Mouse (Mus musculus): ENCODE measurements around the gene Kntc1. TPM values are rescaled to one million over a fixed set of nuclear protein-coding genes. Genes with fewer than 3 reads are reported as not detected.
"Not testable (repeated sequence)": the region's sequence is repeated elsewhere in the genome, so short reads cannot be mapped to it uniquely, and the experiment has no call there.

Gene Kntc1
- total RNA-seq (2021) = 1 to 10 TPM; 1.8 to 3.5 TPM
- long read RNA-seq = 0 reads

- peak; percentile 99 to 100 for DNase-seq (ENCODE audit: low spot score in 2 of 2)
Measured at GRCm38 (mm10) chr5:123749065-123750064, at the start of gene Kntc1, which contains the start of gene Rsrc2. Gene Kntc1, plus strand, starts transcription at chr5:123749716. Gene Rsrc2, minus strand, starts transcription at chr5:123749414.

- DNase-seq (ENCODE audit: low spot score in 2 of 2) = peak; percentile 15
Measured at GRCm38 (mm10) chr5:123700625-123701024, 48.9 kb upstream of the Kntc1 start.

DNA sequence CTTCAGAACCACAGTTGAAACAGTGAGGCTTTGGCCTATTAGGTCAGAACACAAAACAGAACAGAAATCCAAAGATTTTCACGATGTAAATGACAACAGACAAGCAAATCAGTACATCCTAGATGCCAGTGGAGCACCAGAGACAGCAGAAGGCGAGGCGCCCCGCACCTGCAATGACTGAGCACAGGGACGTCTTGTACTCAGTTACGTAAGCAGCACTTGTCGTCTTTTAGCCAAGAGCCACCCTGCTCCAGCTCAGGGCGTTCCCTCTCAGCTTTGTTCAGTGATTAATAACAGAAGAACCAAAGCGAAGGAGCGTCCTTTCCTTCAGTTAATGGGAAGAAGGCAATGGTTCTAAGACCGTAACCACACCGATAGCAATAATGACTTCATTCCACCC, 40.9 kb upstream of the Kntc1 start:
- peak; percentile 19 to 76 for DNase-seq (ENCODE audit: low spot score in 2 of 2)

- no peak for DNase-seq (ENCODE audit: low spot score in 2 of 2)
Measured at GRCm38 (mm10) chr5:123709571-123709970, 39.9 kb upstream of the Kntc1 start.

- DNase-seq (ENCODE audit: low spot score in 2 of 2) = no peak
Measured at GRCm38 (mm10) chr5:123713782-123714181, 35.7 kb upstream of the Kntc1 start.

- no peak for DNase-seq (ENCODE audit: low spot score in 2 of 2)
Measured at GRCm38 (mm10) chr5:123714622-123715021, 34.9 kb upstream of the Kntc1 start.

DNA sequence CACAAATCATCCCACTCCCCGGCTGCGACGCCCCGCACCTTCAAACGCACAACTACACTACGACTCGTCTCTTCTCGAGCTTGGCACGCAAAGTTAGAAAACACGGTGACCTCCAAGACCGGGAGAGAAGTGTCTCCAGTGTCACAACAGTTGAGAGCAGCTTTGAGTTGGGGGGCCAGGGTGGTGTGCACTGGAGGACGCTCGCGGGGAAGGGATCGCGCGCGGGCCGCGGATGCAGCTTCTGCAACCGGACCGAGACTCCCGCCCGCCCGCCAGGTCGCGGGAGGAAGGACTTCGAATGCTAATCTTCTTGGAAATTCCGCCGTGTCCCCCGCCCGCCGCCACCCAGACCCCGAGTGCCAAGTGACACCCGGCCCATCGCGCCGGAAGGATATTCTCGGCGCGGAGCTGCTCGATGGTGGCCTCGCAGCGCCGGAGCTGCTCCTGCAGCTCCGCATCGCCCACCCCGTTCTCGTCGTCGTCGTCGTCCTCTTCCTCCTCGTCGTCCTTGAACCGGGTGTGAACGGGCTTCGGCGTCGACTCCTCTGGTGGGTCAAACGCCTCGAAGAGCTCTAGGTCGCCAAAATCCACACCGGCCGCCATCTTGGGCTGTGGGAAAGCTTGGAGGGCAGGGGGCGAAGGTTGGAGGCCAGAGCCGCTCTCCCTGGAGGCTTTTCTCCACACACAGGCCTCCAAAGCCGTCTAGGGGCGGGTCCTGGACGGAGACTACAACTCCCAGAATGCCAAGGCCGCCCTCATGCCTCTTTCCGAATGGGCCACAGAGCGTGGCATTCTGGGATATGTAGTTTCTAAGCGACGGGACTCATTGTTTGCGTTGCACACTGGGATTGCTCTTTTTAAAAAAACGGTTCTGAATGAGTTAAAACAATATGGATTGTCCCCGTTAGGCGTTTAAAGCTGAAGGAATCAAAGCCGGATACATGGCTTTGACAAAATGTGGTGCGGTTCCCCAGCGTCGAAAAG, 28.9 kb upstream of the Kntc1 start, which contains the start of gene Zcchc8:
Zcchc8 (minus strand) TSS at position 773 of the 984 bp plus-strand sequence.
- peak; percentile 96 to 99 for DNase-seq (ENCODE audit: low spot score in 2 of 2)

GRCm38 (mm10) chr5:123723816-123724215, 25.7 kb upstream of the Kntc1 start:
- not testable (repeated sequence) for DNase-seq (ENCODE audit: low spot score in 2 of 2)

- DNase-seq (ENCODE audit: low spot score in 2 of 2) = no peak
Measured at GRCm38 (mm10) chr5:123730981-123731380, 18.5 kb upstream of the Kntc1 start.

DNA sequence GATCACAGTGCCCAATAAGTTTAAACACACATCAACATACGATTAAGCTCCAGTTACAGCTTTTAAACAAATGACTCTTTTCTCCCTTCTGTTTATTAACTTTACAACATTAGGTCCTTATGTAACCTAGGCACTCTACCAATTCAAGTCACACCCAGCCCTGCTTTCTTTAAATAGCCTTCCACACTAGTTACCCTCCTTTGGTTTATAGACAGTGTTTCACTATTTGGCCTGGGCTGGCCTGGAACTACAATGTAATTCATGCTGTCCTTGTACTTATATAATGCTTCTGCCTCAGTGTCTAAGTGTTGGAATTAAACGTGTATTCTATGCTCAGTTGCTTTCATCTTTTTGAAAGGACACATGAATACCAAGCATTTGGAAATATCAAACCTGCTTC, 5.2 kb upstream of the Kntc1 start:
- DNase-seq (ENCODE audit: low spot score in 2 of 2) = no peak

DNA sequence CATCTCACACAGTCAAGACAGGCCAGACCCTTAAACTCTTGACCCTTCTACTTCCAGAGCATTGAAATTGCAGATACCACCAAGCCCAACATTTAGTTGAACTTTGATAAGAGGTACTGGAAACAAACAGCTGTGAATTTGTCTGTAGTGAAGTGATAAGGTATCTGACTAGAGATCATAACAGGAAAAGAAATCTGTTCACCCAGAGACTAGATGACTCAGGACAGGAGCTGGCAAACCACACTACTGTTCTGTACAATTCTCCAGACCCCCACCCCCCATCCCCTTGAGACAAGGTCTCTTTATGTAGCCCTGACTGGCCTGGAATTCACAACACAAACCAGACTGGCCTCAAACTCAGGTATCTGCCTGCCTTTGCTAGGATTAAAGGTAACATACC, 3.3 kb upstream of the Kntc1 start:
- no peak for DNase-seq (ENCODE audit: low spot score in 2 of 2)

DNA sequence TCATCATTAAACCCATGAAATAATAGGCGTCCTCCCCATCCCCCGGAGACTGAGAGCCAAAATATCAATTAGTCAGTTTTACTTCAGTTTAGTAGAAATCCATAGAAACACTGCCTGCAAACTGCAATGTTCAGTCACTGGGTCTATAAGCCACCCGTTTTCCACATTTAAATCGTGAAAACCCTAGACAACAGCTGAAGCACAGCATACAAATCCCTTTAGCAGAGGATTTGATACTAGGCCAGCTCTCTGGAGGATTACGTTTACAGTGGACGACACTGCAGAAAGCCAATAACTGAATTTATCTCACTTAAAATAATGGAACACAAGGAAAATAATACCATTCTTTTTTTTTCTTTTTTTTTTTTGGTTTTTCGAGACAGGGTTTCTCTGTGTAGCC, 1.9 kb upstream of the Kntc1 start:
- DNase-seq (ENCODE audit: low spot score in 2 of 2) = no peak

- DNase-seq (ENCODE audit: low spot score in 2 of 2) = no peak
Measured at GRCm38 (mm10) chr5:123748339-123749064, 1.0 kb upstream of the Kntc1 start.

GRCm38 (mm10) chr5:123765506-123765905, 16.0 kb downstream of the Kntc1 start:
- DNase-seq (ENCODE audit: low spot score in 2 of 2) = no peak

DNA sequence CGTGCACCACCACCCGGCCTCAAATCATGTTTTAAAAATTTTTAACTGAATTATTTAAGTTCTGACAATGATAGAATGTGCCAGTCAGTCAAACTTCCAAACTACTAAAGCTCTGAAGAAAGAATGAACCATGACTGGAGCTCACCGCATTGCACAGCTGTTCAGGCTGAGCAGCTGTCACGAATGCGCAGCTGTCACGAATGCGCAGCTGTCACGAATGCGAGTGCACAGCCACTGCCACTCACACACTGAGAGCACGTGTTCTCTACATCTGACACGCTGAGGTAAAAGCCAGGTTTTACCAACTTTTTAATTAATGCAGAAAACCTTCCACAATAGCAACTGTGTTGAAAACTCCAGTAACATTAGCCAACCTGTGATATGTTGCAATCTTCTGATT, 16.9 kb downstream of the Kntc1 start:
- DNase-seq (ENCODE audit: low spot score in 2 of 2) = not testable (repeated sequence)

DNA sequence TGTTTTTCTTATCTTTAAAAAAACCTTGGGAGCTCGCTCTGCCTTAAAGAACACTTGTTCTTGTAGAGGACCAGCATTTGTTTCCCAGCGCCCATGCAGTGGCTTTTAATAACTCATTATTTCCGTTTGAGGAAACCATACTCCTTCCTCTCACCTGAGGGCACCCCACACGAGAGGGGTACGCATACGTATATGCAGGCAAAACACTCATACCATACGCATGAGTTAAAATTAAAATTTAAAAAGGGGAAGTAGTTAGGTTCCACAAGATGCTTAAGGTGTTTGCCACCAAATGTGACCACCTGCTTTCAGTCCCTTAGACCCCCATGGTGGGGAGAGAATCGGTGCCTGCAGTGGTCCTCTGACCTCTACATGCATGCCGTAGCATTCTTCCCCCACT, 23.9 kb downstream of the Kntc1 start:
- DNase-seq (ENCODE audit: low spot score in 2 of 2) = no peak

- DNase-seq (ENCODE audit: low spot score in 2 of 2) = no peak
Measured at GRCm38 (mm10) chr5:123780716-123781115, 31.2 kb downstream of the Kntc1 start.

GRCm38 (mm10) chr5:123781864-123782263, 32.3 kb downstream of the Kntc1 start:
- DNase-seq (ENCODE audit: low spot score in 2 of 2) = no peak

DNA sequence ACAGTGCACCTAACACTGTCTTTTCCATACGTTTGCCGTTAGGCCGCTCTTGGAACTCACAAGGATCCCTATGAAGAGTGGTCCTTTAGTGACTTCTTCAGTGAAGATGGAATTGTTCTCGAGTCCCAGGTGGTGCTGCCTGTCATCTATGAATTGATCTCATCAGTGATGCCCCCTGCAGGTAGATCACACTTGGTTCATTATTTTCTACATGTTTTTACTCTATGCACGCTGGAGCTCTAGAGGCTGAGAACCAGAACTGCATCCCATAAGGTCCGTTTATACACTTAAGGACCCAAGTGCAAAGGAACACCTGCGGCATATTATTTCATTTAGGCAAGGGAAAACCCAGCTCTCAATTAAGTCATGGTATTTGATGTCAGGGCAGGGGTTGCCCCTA, 39.5 kb downstream of the Kntc1 start:
- no peak for DNase-seq (ENCODE audit: low spot score in 2 of 2)

GRCm38 (mm10) chr5:123793081-123793480, 43.6 kb downstream of the Kntc1 start:
- DNase-seq (ENCODE audit: low spot score in 2 of 2) = no peak

- peak; percentile 56 to 86 for DNase-seq (ENCODE audit: low spot score in 2 of 2)
Measured at GRCm38 (mm10) chr5:123806334-123806733, 56.8 kb downstream of the Kntc1 start.
